Mouse (Mus musculus): ENCODE results near the gene Lhfpl3. TPM values are rescaled to one million over a fixed set of nuclear protein-coding genes. Genes with fewer than 3 reads are reported as not detected.

Lhfpl3 gene
- not detected for polyA plus RNA-seq (2014; fragmentation: Illumina TruSeq; extraction: RNeasy Lipid Tissue Mini Kit (QIAGEN cat#74804); ENCODE audit: low read depth, low replicate concordance)

GRCm38 (mm10) chr5:22745885-22746532, at the start of gene Lhfpl3:
Gene Lhfpl3 (plus strand): TSS chr5:22746059.

Other genes with a start within 250 kb of the Lhfpl3 start
- 62.7 TPM for gene Orc5, start 195.6 kb upstream of the Lhfpl3 start, polyA plus RNA-seq (2014; fragmentation: Illumina TruSeq; extraction: RNeasy Lipid Tissue Mini Kit (QIAGEN cat#74804); ENCODE audit: low read depth, low replicate concordance)

Measured in sigmoid colon, adult 10 weeks (tissue).